Mouse (Mus musculus) olfactory bulb, adult 2 months (tissue): Measurements from ENCODE around the gene 1700013G24Rik.

Source experiments
- CTCF ChIP-seq: fragments of 200-500 bp; IDR thresholded peaks from 2 replicates; pipeline ENCODE4 v1.5.1; 2012; ENCODE audit warnings: low read depth, mild to moderate bottlenecking, low read length, moderate library complexity; ENCODE audit not compliant: insufficient read depth
- POLR2A ChIP-seq: fragments of 200-500 bp; IDR thresholded peaks from 2 replicates; pipeline ENCODE4 v1.6.1; 2012; ENCODE audit warnings: mild to moderate bottlenecking, low read depth, low read length, moderate library complexity; ENCODE audit not compliant: insufficient read depth

DNA sequence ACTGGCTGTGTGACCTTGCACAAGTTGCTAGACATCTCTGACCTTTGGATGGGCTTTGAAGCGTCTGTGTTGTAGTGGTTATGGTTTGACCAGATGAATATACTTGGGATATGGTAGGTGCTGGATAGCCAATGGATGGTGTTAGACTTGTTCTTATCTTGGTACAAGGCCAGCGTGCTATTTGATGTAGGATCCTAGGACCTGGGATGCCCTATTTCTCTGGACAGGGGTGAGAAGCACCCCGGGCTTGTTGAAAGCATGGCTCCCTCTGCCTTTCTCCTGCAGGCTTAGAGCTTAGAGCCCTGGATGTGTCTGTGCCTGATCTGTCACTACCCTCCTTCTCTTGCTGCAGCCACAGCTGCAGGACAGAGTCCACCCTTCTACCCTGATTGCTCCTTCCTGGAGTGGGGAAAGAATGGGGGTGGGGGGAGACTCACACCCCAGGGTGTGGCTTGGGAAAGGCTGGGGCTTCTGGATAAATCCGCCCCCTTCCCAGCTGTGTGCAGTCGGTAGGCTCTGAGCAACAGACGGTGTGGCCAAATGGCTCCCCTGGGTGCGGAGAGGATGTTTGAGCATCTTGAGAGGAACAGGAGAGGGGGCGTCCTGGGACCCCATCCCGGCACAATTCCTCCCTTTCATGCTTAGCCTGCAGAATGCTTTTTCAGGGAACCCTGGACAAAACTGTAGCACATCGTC lies 23.1 kb downstream of the 1700013G24Rik start:
- TF ChIP-seq CTCF (no peak), POLR2A (no peak)
